Mouse (Mus musculus) liver, embryonic 13.5 days (tissue): ENCODE results near the gene Gm11634. TPM values are rescaled to one million over a fixed set of nuclear protein-coding genes. Genes with fewer than 3 reads are reported as not detected.
A peak's percentile ranks its signal among the peaks of the same experiment; 100 is the strongest.
"Not testable (repeated sequence)": the region's sequence is repeated elsewhere in the genome, so short reads cannot be mapped to it uniquely, and the experiment has no call there.

Experiments
- ATAC-seq: fragments of 200-750 bp; cut with Nextera tagmentation; 2 replicates; pipeline ENCODE4 v1.8.0; 2017; ENCODE audit warnings: low read depth, mild to moderate bottlenecking, moderate number of reproducible peaks, moderate library complexity
- DNase-seq: peaks from one replicate; pipeline ENCODE4 v3.0.0; 2022
- H3K27ac ChIP-seq: fragments of 300-500 bp; sonication (generic); 2 replicates; pipeline ENCODE4 v1.5.1; 2015; ENCODE audit warnings: moderate library complexity, mild to moderate bottlenecking, inconsistent platforms
- H3K27me3 ChIP-seq: fragments of 300-500 bp; sonication (generic); 2 replicates; pipeline ENCODE4 v1.6.1; 2015; ENCODE audit warnings: mild to moderate bottlenecking, inconsistent platforms
- H3K36me3 ChIP-seq: fragments of 300-500 bp; sonication (generic); 2 replicates; pipeline ENCODE4 v1.6.1; 2015; ENCODE audit warnings: mild to moderate bottlenecking, inconsistent platforms
- H3K4me1 ChIP-seq: fragments of 300-500 bp; sonication (generic); replicated peaks from 2 replicates; pipeline ENCODE4 v1.6.1; 2015; ENCODE audit warnings: inconsistent platforms
- H3K4me2 ChIP-seq: fragments of 300-500 bp; sonication (generic); 2 replicates; pipeline ENCODE4 v1.6.1; 2015; ENCODE audit warnings: inconsistent platforms, mild to moderate bottlenecking, moderate library complexity
- H3K4me3 ChIP-seq: fragments of 300-500 bp; sonication (generic); replicated peaks from 2 replicates; pipeline ENCODE4 v1.5.1; 2015; ENCODE audit warnings: mild to moderate bottlenecking, inconsistent platforms
- H3K9ac ChIP-seq: fragments of 300-500 bp; sonication (generic); 2 replicates; pipeline ENCODE4 v1.6.1; 2015; ENCODE audit warnings: mild to moderate bottlenecking, inconsistent platforms
- H3K9me3 ChIP-seq: fragments of 300-500 bp; sonication (generic); replicated peaks from 2 replicates; pipeline ENCODE4 v1.6.1; 2016; ENCODE audit warnings: inconsistent platforms
- WGBS: fragments of 180-500 bp; shearing (Covaris S2); methylation state at CpG from one replicate; pipeline ENCODE4 v1.1.7; 2015; ENCODE audit not compliant: insufficient replicate concordance; 5-methylcytosine and 5-hydroxymethylcytosine counted together
- polyA plus RNA-seq: library from polyadenylated mRNA; unstranded; fragments of >200 nt; fragmentation: Nextera tagmentation; extraction: Ambion mirVana; gene quantifications from 2 replicates; pipeline ENCODE4 v1.2.1, GENCODE M21; 2015

Gm11634 gene
- polyA plus RNA-seq, 1 experiment from 2014 or later = not detected

DNA sequence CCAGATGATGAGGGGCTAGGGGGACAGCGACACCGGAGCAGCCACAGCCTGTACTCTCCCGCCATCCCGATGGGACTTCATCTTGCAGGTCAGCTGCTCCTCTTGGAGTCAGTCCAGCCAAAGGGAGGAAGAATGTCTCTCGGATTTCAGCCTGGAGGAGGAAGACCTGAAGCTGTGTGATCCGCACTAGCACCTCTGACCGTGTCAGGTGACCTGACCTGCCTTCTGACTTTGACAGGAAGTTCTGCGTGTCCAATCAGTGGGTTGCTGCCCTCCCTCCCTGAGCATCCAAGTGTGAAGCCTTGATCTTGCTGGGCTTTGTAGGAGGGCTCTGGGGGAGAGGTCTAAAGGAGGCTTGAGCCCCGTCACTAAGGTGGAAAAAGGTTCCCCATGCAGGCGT, 36.6 kb upstream of the Gm11634 start:
- no peak overlapping the region for H3K4me2 ChIP-seq
- no peaks in the 10 kb centered on the region for H3K36me3 ChIP-seq
- DNase-seq (no peak), ATAC-seq (no peak)
- H3K4me1 ChIP-seq = no peaks in the 10 kb centered on the region
- no peak overlapping the region for H3K4me3 ChIP-seq
- no peak overlapping the region for H3K9ac ChIP-seq
- no peaks in the 10 kb centered on the region; the same call in 1 of the 2 replicates for H3K27me3 ChIP-seq
- no peaks in the 10 kb centered on the region for H3K9me3 ChIP-seq
- H3K27ac ChIP-seq = no peak overlapping the region
- WGBS = 77% methylated on average over 10 of the region's 10 CpGs

- H3K9me3 ChIP-seq, H3K27me3 ChIP-seq, H3K36me3 ChIP-seq, ATAC-seq, DNase-seq: not testable (repeated sequence)
- WGBS = 66% methylated on average over 4 of the region's 5 CpGs
- Histone ChIP-seq H3K27ac (peak overlapping the region; percentile 98; the same call in 1 of the 2 replicates), H3K4me2 (peak overlapping the region; percentile 78), H3K9ac (peak overlapping the region; percentile 76; the same call in 1 of the 2 replicates), H3K4me1 (peaks cover 32% of the 10 kb centered on the region), H3K4me3 (peak overlapping the region; percentile 60; the same call in 1 of the 2 replicates)
Measured at GRCm38 (mm10) chr11:101628733-101629417, 29.8 kb upstream of the Gm11634 start.

- WGBS = under 1% methylated on average over 33 of the region's 33 CpGs
- ATAC-seq (peak; percentile 69), DNase-seq (peak; percentile 47)
- Histone ChIP-seq H3K9me3 (no peaks in the 10 kb centered on the region), H3K4me1 (peaks cover 32% of the 10 kb centered on the region), H3K27ac (peak overlapping the region; percentile 98), H3K4me2 (peak overlapping the region; percentile 78), H3K9ac (peak overlapping the region; percentile 76), H3K4me3 (peak overlapping the region; percentile 60), H3K27me3 (no peaks in the 10 kb centered on the region), H3K36me3 (no peaks in the 10 kb centered on the region)
Measured at GRCm38 (mm10) chr11:101627857-101628559, 29.0 kb upstream of the Gm11634 start.

GRCm38 (mm10) chr11:101626995-101627856, 28.2 kb upstream of the Gm11634 start, which contains the start of gene Rdm1:
TSS of gene Rdm1 (plus strand) at chr11:101627195.
- Histone ChIP-seq H3K4me3 (peak within 1 kb of the TSS; percentile 60), H3K4me2 (peak within 1 kb of the TSS; percentile 78), H3K27ac (peak within 1 kb of the TSS; percentile 98), H3K27me3 (no peaks in the 10 kb centered on the region), H3K9ac (peak within 1 kb of the TSS; percentile 76), H3K4me1 (peaks cover 32% of the 10 kb centered on the region), H3K36me3 (no peaks in the 10 kb centered on the region), H3K9me3 (no peaks in the 10 kb centered on the region)
- peak; percentile 74 for DNase-seq
- WGBS = under 1% methylated on average over 34 of the region's 34 CpGs
- ATAC-seq = peak; percentile 90

DNA sequence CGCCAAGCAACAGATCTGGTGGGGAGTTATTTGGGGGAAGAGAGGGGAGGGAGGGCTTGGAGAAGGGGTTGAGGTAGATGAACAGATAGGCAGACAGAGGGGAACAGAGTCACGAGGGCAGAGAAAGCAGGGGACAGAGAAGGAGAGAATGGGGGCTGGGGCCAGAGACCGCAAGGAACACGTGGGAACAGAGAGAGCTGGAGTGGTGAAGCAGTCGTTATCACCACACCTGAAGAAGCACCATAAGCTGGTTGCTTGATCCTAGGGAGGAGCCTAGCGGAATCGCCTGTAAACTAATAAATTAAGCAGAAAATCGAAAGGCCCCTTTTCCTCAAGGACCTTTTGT, 27.6 kb upstream of the Gm11634 start:
- 2% methylated on average over 8 of the region's 8 CpGs for whole genome bisulfite sequencing
- ATAC-seq (peak; percentile 13; the same call in 1 of the 2 replicates), DNase-seq (no peak)
- H3K36me3 ChIP-seq = no peaks in the 10 kb centered on the region
- peak overlapping the region; percentile 73 for H3K9ac ChIP-seq
- H3K9me3 ChIP-seq = no peaks in the 10 kb centered on the region
- H3K27ac ChIP-seq = peak overlapping the region; percentile 98
- peaks cover 32% of the 10 kb centered on the region for H3K4me1 ChIP-seq
- peak overlapping the region; percentile 60 for H3K4me3 ChIP-seq
- peak overlapping the region; percentile 78 for H3K4me2 ChIP-seq
- no peaks in the 10 kb centered on the region for H3K27me3 ChIP-seq

GRCm38 (mm10) chr11:101620022-101620655, 21.1 kb upstream of the Gm11634 start:
- not testable (repeated sequence) for DNase-seq, H3K27me3 ChIP-seq, H3K4me2 ChIP-seq, H3K36me3 ChIP-seq, H3K27ac ChIP-seq, H3K9ac ChIP-seq, H3K9me3 ChIP-seq, ATAC-seq, H3K4me3 ChIP-seq
- peaks cover 35% of the 10 kb centered on the region for H3K4me1 ChIP-seq
- WGBS = 69% methylated on average over 11 of the region's 11 CpGs

DNA sequence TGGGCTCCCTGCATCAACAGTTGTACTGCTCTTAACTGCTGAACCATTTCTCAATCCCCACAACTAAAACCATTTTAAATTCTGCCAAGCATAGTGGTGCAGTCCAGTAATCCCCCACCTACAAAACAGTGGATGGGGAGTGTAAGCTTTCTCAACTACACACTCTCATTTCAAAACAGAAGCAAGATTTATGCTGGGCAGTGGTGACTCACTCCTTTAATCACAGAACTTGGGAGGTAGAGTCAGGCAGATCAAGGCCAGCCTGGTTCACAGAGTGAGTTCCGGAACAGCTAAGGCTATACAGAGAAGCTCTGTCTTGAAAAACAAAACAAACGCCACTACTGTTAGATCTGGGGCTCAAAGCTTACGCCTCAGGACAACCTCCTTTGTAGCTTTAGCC, 19.5 kb upstream of the Gm11634 start:
- DNase-seq (no peak), ATAC-seq (no peak)
- WGBS = 77% methylated on average over 3 of the region's 3 CpGs
- Histone ChIP-seq H3K27me3 (no peaks in the 10 kb centered on the region), H3K27ac (no peak overlapping the region), H3K4me1 (peaks cover 49% of the 10 kb centered on the region), H3K36me3 (no peaks in the 10 kb centered on the region), H3K9me3 (no peaks in the 10 kb centered on the region), H3K4me2 (no peak overlapping the region), H3K9ac (no peak overlapping the region), H3K4me3 (no peak overlapping the region)

GRCm38 (mm10) chr11:101617849-101618248, 18.8 kb upstream of the Gm11634 start:
- Histone ChIP-seq H3K36me3 (no peaks in the 10 kb centered on the region), H3K9me3 (no peaks in the 10 kb centered on the region), H3K4me2 (peak overlapping the region; percentile 38; the same call in 1 of the 2 replicates), H3K27me3 (no peaks in the 10 kb centered on the region), H3K9ac (no peak overlapping the region), H3K4me1 (peaks cover 49% of the 10 kb centered on the region), H3K4me3 (no peak overlapping the region), H3K27ac (peak overlapping the region; percentile 49; the same call in 1 of the 2 replicates)
- peak; percentile 48 for DNase-seq
- 14% methylated on average over 8 of the region's 8 CpGs for WGBS
- ATAC-seq = no peak

DNA sequence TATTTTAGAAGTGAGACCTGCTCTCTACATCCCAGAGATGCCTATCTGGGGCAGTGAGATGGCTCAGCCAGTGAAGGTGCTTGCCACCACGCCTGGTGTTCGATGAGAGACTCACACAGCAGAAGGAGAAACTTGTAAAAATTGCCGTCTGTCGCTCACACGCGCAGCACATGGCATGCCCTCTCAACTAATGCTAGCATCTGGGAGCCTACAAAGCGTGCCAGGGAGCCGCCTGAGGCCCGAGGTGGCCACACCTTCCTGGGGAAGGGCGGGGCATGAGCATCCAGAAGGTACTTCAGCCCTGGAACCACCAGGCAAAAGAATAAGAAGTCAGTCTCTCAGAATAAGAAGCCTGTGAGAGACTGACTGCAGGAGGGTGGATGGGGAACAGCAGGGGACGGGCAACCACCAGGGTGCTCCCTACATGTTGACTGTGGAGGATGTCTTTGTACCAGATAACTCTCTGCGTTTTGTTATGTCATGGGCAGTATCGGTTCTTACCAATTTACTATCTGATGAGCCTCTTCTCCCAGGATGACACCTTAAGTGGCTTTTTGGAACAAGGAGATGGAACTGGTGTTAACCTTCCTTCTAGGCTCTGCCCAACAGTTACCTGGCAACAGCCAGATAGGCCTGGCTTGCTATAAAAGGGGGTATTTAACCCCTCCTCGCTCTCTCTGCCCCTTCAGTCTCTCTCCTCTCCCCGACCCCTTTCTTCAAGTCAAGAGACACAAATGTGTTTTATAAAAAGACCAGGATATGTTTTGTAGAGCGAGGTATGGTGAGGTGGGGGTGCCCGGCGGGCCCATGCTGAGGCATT, 18.1 kb upstream of the Gm11634 start:
- peaks cover 49% of the 10 kb centered on the region for H3K4me1 ChIP-seq
- H3K9ac ChIP-seq = 0 out of 2 replicates have a peak overlapping the region, but pooled peaks have one; percentile 22
- H3K27ac ChIP-seq = peak overlapping the region; percentile 49
- H3K27me3 ChIP-seq = no peaks in the 10 kb centered on the region
- 32% methylated on average over 18 of the region's 18 CpGs for WGBS
- H3K4me3 ChIP-seq = no peak overlapping the region
- ATAC-seq (peak; percentile 35), DNase-seq (no peak)
- no peaks in the 10 kb centered on the region for H3K36me3 ChIP-seq
- peak overlapping the region; percentile 38 for H3K4me2 ChIP-seq
- H3K9me3 ChIP-seq = no peaks in the 10 kb centered on the region

DNA sequence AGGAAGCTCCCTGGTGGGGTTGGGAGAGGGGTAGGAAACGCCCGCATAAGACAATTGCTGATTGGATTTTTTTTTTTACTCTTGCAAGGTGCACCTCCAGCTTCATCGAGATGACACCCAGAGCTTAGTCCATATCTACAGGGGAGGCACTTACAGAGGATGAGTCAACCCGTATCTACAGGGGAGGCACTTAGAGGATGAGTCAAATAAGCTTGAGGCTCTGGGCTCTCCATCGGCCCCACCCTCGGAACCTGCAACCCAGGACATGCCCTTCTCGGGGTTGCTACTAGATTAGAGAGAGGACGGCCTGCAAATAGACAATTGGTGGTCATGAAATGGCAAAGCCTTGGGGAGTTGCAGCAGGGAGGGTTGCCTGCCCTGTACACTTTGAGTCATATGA, 17.0 kb upstream of the Gm11634 start:
- no peak for DNase-seq
- 45% methylated on average over 8 of the region's 8 CpGs for WGBS
- Histone ChIP-seq H3K4me2 (peak overlapping the region; percentile 38), H3K4me1 (peaks cover 49% of the 10 kb centered on the region), H3K9ac (no peak overlapping the region), H3K36me3 (no peaks in the 10 kb centered on the region), H3K27me3 (no peaks in the 10 kb centered on the region), H3K27ac (peak overlapping the region; percentile 51), H3K9me3 (no peaks in the 10 kb centered on the region), H3K4me3 (no peak overlapping the region)
- ATAC-seq = peak; percentile 75
